Mouse (Mus musculus): ENCODE measurements at regions not wholly inside any gene's neighbourhood (a gene's known extent, or its start where the extent isn't known, plus 50 kb on each side); places are given as distances from the start of the nearest gene placed in this dataset.

GRCm38 (mm10) chr8:128202158-128202886, 156.1 kb upstream of the Nrp1 start:
- no peak overlapping the region for H3K4me3 ChIP-seq (ENCODE audit: insufficient read depth in 1 of 2, low read depth in 1 of 2, low read length in 2 of 2, poor library complexity in 1 of 2, severe bottlenecking in 1 of 2)
- no peaks in the 10 kb centered on the region for H3K4me1 ChIP-seq (ENCODE audit: control insufficient read depth in 2 of 2, insufficient read depth in 2 of 2, low read length in 2 of 2, poor library complexity in 1 of 2)
- no peak for DNase-seq (ENCODE audit: low read depth, low spot score)
- H3K27ac ChIP-seq (ENCODE audit: insufficient read depth, low read depth, low read length, poor library complexity, severe bottlenecking), result no peak overlapping the region
- no peaks in the 10 kb centered on the region for H3K9me3 ChIP-seq (ENCODE audit: control insufficient read depth, insufficient read depth, low read depth, low read length)
- H3K36me3 ChIP-seq (ENCODE audit: control insufficient read depth, insufficient read depth, low read length, poor library complexity, severe bottlenecking), result no peaks in the 10 kb centered on the region
- in situ Hi-C loops (cut with MboI; ENCODE audit: low sequenced_read_pairs in 2 of 2, unreplicated experiment in 2 of 2), result no loop called here
- H3K9ac ChIP-seq (ENCODE audit: insufficient read depth, low read depth, low read length, poor library complexity, severe bottlenecking), result no peak overlapping the region
- TF ChIP-seq HCFC1 (IDR thresholded peaks at IDR 0.05; ENCODE audit: borderline replicate concordance, insufficient read depth, low read length) (no peak), ZNF384 (IDR thresholded peaks at IDR 0.05; ENCODE audit: low read depth, low read length) (no peak), CHD2 (IDR thresholded peaks at IDR 0.05; ENCODE audit: low read depth, low read length) (no peak), MAFK (IDR thresholded peaks at IDR 0.05; ENCODE audit: insufficient read depth, low read depth, low read length) (no peak), ZC3H11A (IDR thresholded peaks at IDR 0.05; ENCODE audit: borderline replicate concordance, low read depth, low read length) (no peak)

DNA sequence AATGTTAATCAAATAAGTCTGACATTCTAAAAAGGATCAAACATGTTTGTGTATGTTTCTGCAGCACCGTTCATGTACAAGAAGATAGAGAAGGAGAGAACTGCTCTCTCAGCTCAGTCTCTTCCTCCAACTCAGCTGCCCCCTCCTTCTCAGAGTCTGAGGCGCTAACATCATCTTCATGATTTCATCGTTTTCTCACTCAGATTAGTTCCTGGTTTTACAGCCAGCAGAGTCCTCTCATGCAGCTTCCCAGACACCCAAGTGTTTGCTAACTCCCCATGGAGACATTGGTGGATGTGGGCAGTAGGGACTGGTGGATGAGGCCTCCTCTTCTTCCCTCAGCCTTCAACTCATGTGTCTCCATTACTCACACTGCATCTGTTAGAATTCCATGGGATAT, 153.6 kb upstream of the Nrp1 start:
- no peaks in the 10 kb centered on the region for H3K36me3 ChIP-seq (ENCODE audit: control insufficient read depth, insufficient read depth, low read length, poor library complexity, severe bottlenecking)
- no peaks in the 10 kb centered on the region for H3K4me1 ChIP-seq (ENCODE audit: control insufficient read depth in 2 of 2, insufficient read depth in 2 of 2, low read length in 2 of 2, poor library complexity in 1 of 2)
- no peak for TF ChIP-seq HCFC1 (IDR thresholded peaks at IDR 0.05; ENCODE audit: borderline replicate concordance, insufficient read depth, low read length)
- TF ChIP-seq ZC3H11A (IDR thresholded peaks at IDR 0.05; ENCODE audit: borderline replicate concordance, low read depth, low read length), result no peak
- in situ Hi-C loops (cut with MboI; ENCODE audit: low sequenced_read_pairs in 2 of 2, unreplicated experiment in 2 of 2), result no loop called here
- H3K9ac ChIP-seq (ENCODE audit: insufficient read depth, low read depth, low read length, poor library complexity, severe bottlenecking), result no peak overlapping the region
- DNase-seq (ENCODE audit: low read depth, low spot score), result no peak
- H3K4me3 ChIP-seq (ENCODE audit: insufficient read depth in 1 of 2, low read depth in 1 of 2, low read length in 2 of 2, poor library complexity in 1 of 2, severe bottlenecking in 1 of 2), result no peak overlapping the region
- no peak overlapping the region for H3K27ac ChIP-seq (ENCODE audit: insufficient read depth, low read depth, low read length, poor library complexity, severe bottlenecking)
- H3K9me3 ChIP-seq (ENCODE audit: control insufficient read depth, insufficient read depth, low read depth, low read length), result no peaks in the 10 kb centered on the region

DNA sequence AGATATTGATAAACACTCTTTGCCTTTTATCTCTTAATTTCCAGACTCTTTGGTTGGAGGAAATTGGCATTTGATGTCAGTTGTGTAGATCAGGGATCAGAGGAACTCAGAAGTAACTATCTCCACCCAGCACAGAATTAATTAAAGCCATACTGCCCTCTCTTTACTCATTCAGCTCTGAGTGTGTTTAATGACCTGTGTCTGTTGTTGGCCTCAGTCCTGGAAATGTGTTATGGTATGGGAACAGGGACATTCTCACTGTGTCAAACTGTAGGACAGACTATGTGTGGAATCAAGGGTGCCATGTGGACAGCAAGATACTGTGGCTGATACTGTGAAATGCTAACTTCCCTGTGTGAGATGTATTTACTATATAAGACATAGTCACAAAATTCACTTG, 151.3 kb upstream of the Nrp1 start:
- no peak for DNase-seq (ENCODE audit: low read depth, low spot score)
- H3K4me1 ChIP-seq (ENCODE audit: control insufficient read depth in 2 of 2, insufficient read depth in 2 of 2, low read length in 2 of 2, poor library complexity in 1 of 2), result no peaks in the 10 kb centered on the region
- no peak overlapping the region for H3K9ac ChIP-seq (ENCODE audit: insufficient read depth, low read depth, low read length, poor library complexity, severe bottlenecking)
- no peaks in the 10 kb centered on the region for H3K9me3 ChIP-seq (ENCODE audit: control insufficient read depth, insufficient read depth, low read depth, low read length)
- H3K27ac ChIP-seq (ENCODE audit: insufficient read depth, low read depth, low read length, poor library complexity, severe bottlenecking), result no peak overlapping the region
- no peak overlapping the region for H3K4me3 ChIP-seq (ENCODE audit: insufficient read depth in 1 of 2, low read depth in 1 of 2, low read length in 2 of 2, poor library complexity in 1 of 2, severe bottlenecking in 1 of 2)
- H3K36me3 ChIP-seq (ENCODE audit: control insufficient read depth, insufficient read depth, low read length, poor library complexity, severe bottlenecking), result no peaks in the 10 kb centered on the region
- in situ Hi-C loops (cut with MboI; ENCODE audit: low sequenced_read_pairs in 2 of 2, unreplicated experiment in 2 of 2), result no loop called here
- TF ChIP-seq ZNF384 (IDR thresholded peaks at IDR 0.05; ENCODE audit: low read depth, low read length), result no peak
- no peak for TF ChIP-seq MAFK (IDR thresholded peaks at IDR 0.05; ENCODE audit: insufficient read depth, low read depth, low read length)
- no peak for TF ChIP-seq ZC3H11A (IDR thresholded peaks at IDR 0.05; ENCODE audit: borderline replicate concordance, low read depth, low read length)
- TF ChIP-seq HCFC1 (IDR thresholded peaks at IDR 0.05; ENCODE audit: borderline replicate concordance, insufficient read depth, low read length), result no peak
- no peak for TF ChIP-seq CHD2 (IDR thresholded peaks at IDR 0.05; ENCODE audit: low read depth, low read length)

GRCm38 (mm10) chr8:128210761-128211160, 147.6 kb upstream of the Nrp1 start:
- no peak overlapping the region for H3K27ac ChIP-seq (ENCODE audit: insufficient read depth, low read depth, low read length, poor library complexity, severe bottlenecking)
- no peaks in the 10 kb centered on the region for H3K9me3 ChIP-seq (ENCODE audit: control insufficient read depth, insufficient read depth, low read depth, low read length)
- no peak for DNase-seq (ENCODE audit: low read depth, low spot score)
- H3K4me3 ChIP-seq (ENCODE audit: insufficient read depth in 1 of 2, low read depth in 1 of 2, low read length in 2 of 2, poor library complexity in 1 of 2, severe bottlenecking in 1 of 2), result no peak overlapping the region
- H3K9ac ChIP-seq (ENCODE audit: insufficient read depth, low read depth, low read length, poor library complexity, severe bottlenecking), result no peak overlapping the region
- no peaks in the 10 kb centered on the region for H3K36me3 ChIP-seq (ENCODE audit: control insufficient read depth, insufficient read depth, low read length, poor library complexity, severe bottlenecking)
- TF ChIP-seq ZC3H11A (IDR thresholded peaks at IDR 0.05; ENCODE audit: borderline replicate concordance, low read depth, low read length), result no peak
- in situ Hi-C loops (cut with MboI; ENCODE audit: low sequenced_read_pairs in 2 of 2, unreplicated experiment in 2 of 2), result no loop called here
- no peaks in the 10 kb centered on the region for H3K4me1 ChIP-seq (ENCODE audit: control insufficient read depth in 2 of 2, insufficient read depth in 2 of 2, low read length in 2 of 2, poor library complexity in 1 of 2)

DNA sequence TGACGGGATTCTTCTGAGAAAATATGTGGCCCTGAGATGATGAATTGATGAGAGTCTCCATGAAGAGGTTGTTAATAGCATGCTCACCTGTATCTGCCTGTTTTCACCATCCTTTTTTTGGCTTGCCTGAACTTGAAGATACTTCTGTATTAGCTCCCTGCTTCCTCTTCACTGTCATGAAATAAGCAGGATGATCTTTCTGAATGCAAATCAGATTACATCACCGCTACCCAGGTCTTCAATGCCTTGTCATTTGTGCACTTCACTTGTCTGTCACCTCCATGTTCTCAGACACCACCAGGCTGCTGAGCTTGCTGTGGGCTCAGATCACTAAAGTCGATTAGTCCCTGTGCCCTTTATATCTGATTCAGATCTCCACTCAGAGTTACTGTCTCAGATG, 146.2 kb upstream of the Nrp1 start:
- Histone ChIP-seq H3K9ac (ENCODE audit: insufficient read depth, low read depth, low read length, poor library complexity, severe bottlenecking) (no peak overlapping the region), H3K36me3 (ENCODE audit: control insufficient read depth, insufficient read depth, low read length, poor library complexity, severe bottlenecking) (no peaks in the 10 kb centered on the region), H3K4me1 (ENCODE audit: control insufficient read depth in 2 of 2, insufficient read depth in 2 of 2, low read length in 2 of 2, poor library complexity in 1 of 2) (no peaks in the 10 kb centered on the region), H3K27ac (ENCODE audit: insufficient read depth, low read depth, low read length, poor library complexity, severe bottlenecking) (no peak overlapping the region), H3K4me3 (ENCODE audit: insufficient read depth in 1 of 2, low read depth in 1 of 2, low read length in 2 of 2, poor library complexity in 1 of 2, severe bottlenecking in 1 of 2) (no peak overlapping the region), H3K9me3 (ENCODE audit: control insufficient read depth, insufficient read depth, low read depth, low read length) (no peaks in the 10 kb centered on the region)
- TF ChIP-seq CHD2 (IDR thresholded peaks at IDR 0.05; ENCODE audit: low read depth, low read length) (no peak), ZC3H11A (IDR thresholded peaks at IDR 0.05; ENCODE audit: borderline replicate concordance, low read depth, low read length) (no peak), ZNF384 (IDR thresholded peaks at IDR 0.05; ENCODE audit: low read depth, low read length) (no peak), MAFK (IDR thresholded peaks at IDR 0.05; ENCODE audit: insufficient read depth, low read depth, low read length) (no peak), HCFC1 (IDR thresholded peaks at IDR 0.05; ENCODE audit: borderline replicate concordance, insufficient read depth, low read length) (no peak)
- in situ Hi-C loops (cut with MboI; ENCODE audit: low sequenced_read_pairs in 2 of 2, unreplicated experiment in 2 of 2), result no loop called here
- DNase-seq (ENCODE audit: low read depth, low spot score), result no peak

Data from ES-E14 (cell line).